Mouse (Mus musculus) macrophage (primary cell): Measurements from ENCODE around the gene Fdx1. TPM values are rescaled to one million over a fixed set of nuclear protein-coding genes. Genes with fewer than 3 reads are reported as not detected.

Source experiments
- H3K27ac ChIP-seq: fragments of 350-480 bp; formaldehyde crosslinking; 2 replicates; pipeline ENCODE4 v1.9.0; 2021
- H3K36me3 ChIP-seq: fragments of 350-480 bp; formaldehyde crosslinking; 2 replicates; pipeline ENCODE4 v1.9.0; 2021; ENCODE audit errors: inconsistent target
- H3K4me3 ChIP-seq: fragments of 350-480 bp; formaldehyde crosslinking; 2 replicates; pipeline ENCODE4 v1.9.0; 2021; ENCODE audit errors: inconsistent target
- H3K79me2 ChIP-seq: fragments of 350-480 bp; formaldehyde crosslinking; 2 replicates; pipeline ENCODE4 v1.9.0; 2021; ENCODE audit errors: inconsistent target
- WGBS: methylation state at CpG from one replicate; pipeline ENCODE4 v1.1.7; 2026; ENCODE audit warnings: inconsistent platforms; ENCODE audit not compliant: missing documents; 5-methylcytosine and 5-hydroxymethylcytosine counted together
- polyA plus RNA-seq: library from polyadenylated mRNA; stranded (reverse); fragments of 250-400 nt; gene quantifications from 3 replicates; pipeline ENCODE4 v1.2.4, GENCODE M21; 2018; ENCODE audit warnings: inconsistent platforms

Gene Fdx1
- polyA plus RNA-seq, 1 experiment from 2014 or later: 3.5 TPM

GRCm38 (mm10) chr9:51906938-51907337, 56.4 kb downstream of the Fdx1 start:
- 92% methylated on average over 8 of the region's 8 CpGs for WGBS

More at GRCm38 (mm10) chr9:51906938-51907337, 56.4 kb downstream of the Fdx1 start:
- Histone ChIP-seq H3K79me2 (no peaks in the 10 kb centered on the region), H3K36me3 (no peaks in the 10 kb centered on the region), H3K27ac (no peak overlapping the region), H3K4me3 (no peak overlapping the region)

Other genes with a start within 250 kb of the Fdx1 start
- not detected in 3 replicates for gene Arhgap20, start 198.2 kb downstream of the Fdx1 start, polyA plus RNA-seq
- 54.6 to 82.2 TPM (median 59.1 TPM) in 3 replicates for gene Rdx, start 83.6 kb upstream of the Fdx1 start, polyA plus RNA-seq
- 2.5 to 5.8 TPM (median 4.9 TPM) in 3 replicates for gene Zc3h12c, start 205.0 kb upstream of the Fdx1 start, polyA plus RNA-seq